Mouse (Mus musculus) limb, embryonic 12.5 days (tissue): ENCODE measurements around the gene Pdlim7. TPM values are rescaled to one million over a fixed set of nuclear protein-coding genes. Genes with fewer than 3 reads are reported as not detected.

Experiments
- ATAC-seq: fragments of 200-750 bp; cut with Nextera tagmentation; 2 replicates; pipeline ENCODE4 v1.8.0; 2017; ENCODE audit warnings: low read depth, moderate TSS enrichment; ENCODE audit not compliant: insufficient number of reproducible peaks, insufficient read depth, low FRiP score, low TSS enrichment
- H3K27ac ChIP-seq: fragments of 300-500 bp; sonication (generic); 2 replicates; pipeline ENCODE4 v1.5.1; 2016; ENCODE audit warnings: mild to moderate bottlenecking, moderate library complexity
- H3K27me3 ChIP-seq: fragments of 300-500 bp; sonication (generic); 2 replicates; pipeline ENCODE4 v1.6.1; 2016; ENCODE audit warnings: mild to moderate bottlenecking, moderate library complexity
- H3K36me3 ChIP-seq: fragments of 300-500 bp; sonication (generic); 2 replicates; pipeline ENCODE4 v1.6.1; 2016; ENCODE audit warnings: mild to moderate bottlenecking, moderate library complexity
- H3K4me1 ChIP-seq: fragments of 300-500 bp; sonication (generic); replicated peaks from 2 replicates; pipeline ENCODE4 v1.6.1; 2016
- H3K4me2 ChIP-seq: fragments of 300-500 bp; sonication (generic); 2 replicates; pipeline ENCODE4 v1.6.1; 2016; ENCODE audit warnings: mild to moderate bottlenecking, moderate library complexity
- H3K4me3 ChIP-seq: fragments of 300-500 bp; sonication (generic); replicated peaks from 2 replicates; pipeline ENCODE4 v1.5.1; 2016; ENCODE audit warnings: mild to moderate bottlenecking
- H3K9ac ChIP-seq: fragments of 300-500 bp; sonication (generic); replicated peaks from 2 replicates; pipeline ENCODE4 v1.6.1; 2016; ENCODE audit warnings: mild to moderate bottlenecking, moderate library complexity
- H3K9me3 ChIP-seq: fragments of 300-500 bp; sonication (generic); 2 replicates; pipeline ENCODE4 v1.6.1; 2016; ENCODE audit warnings: mild to moderate bottlenecking, moderate library complexity
- WGBS: fragments of 180-500 bp; shearing (Covaris S2); methylation state at CpG from one replicate; pipeline ENCODE4 v1.1.7; 2016; 5-methylcytosine and 5-hydroxymethylcytosine counted together
- polyA plus RNA-seq: library from polyadenylated mRNA; unstranded; fragments of >200 nt; fragmentation: Nextera tagmentation; extraction: Ambion mirVana; gene quantifications from 2 replicates; pipeline ENCODE4 v1.2.1, GENCODE M21; 2016

Pdlim7 gene
- polyA plus RNA-seq, 1 experiment from 2014 or later = 158 TPM

- H3K4me2 ChIP-seq = peak overlapping the region; percentile 98
- WGBS = 16% methylated on average over 17 of the region's 17 CpGs
- H3K4me3 ChIP-seq = peak overlapping the region; percentile 74
- no peak for ATAC-seq
- H3K4me1 ChIP-seq = peaks cover 9% of the 10 kb centered on the region
- H3K27me3 ChIP-seq = no peaks in the 10 kb centered on the region
- H3K9me3 ChIP-seq = no peaks in the 10 kb centered on the region
- peaks cover 77% of the 10 kb centered on the region for H3K36me3 ChIP-seq
- H3K9ac ChIP-seq = peak overlapping the region; percentile 82
- 0 out of 2 replicates have a peak overlapping the region, but pooled peaks have one; percentile 50 for H3K27ac ChIP-seq
These were observed 22.3 kb upstream of the Pdlim7 start for GRCm38 (mm10) chr13:55535796-55536193.

- Histone ChIP-seq H3K27me3 (no peaks in the 10 kb centered on the region), H3K36me3 (peaks cover 77% of the 10 kb centered on the region), H3K4me1 (peaks cover 9% of the 10 kb centered on the region), H3K27ac (no peak overlapping the region), H3K4me2 (peak overlapping the region; percentile 98), H3K4me3 (peak overlapping the region; percentile 74), H3K9me3 (no peaks in the 10 kb centered on the region), H3K9ac (no peak overlapping the region)
- ATAC-seq = no peak
- WGBS = 90% methylated on average over 15 of the region's 15 CpGs
These were observed 21.7 kb upstream of the Pdlim7 start for GRCm38 (mm10) chr13:55535191-55535590.

- Histone ChIP-seq H3K4me3 (no peak within 1 kb of the TSS), H3K27me3 (no peaks in the 10 kb centered on the region), H3K4me2 (no peak within 1 kb of the TSS), H3K27ac (no peak within 1 kb of the TSS), H3K36me3 (peaks cover 53% of the 10 kb centered on the region), H3K9me3 (no peaks in the 10 kb centered on the region), H3K4me1 (no peaks in the 10 kb centered on the region), H3K9ac (0 out of 2 replicates have a peak within 1 kb of the TSS, but pooled peaks have one; percentile 37)
- ATAC-seq = no peak
- WGBS = 83% methylated on average over 8 of the region's 8 CpGs
These were observed 15.9 kb upstream of the Pdlim7 start, which contains the start of gene Dok3 for GRCm38 (mm10) chr13:55529198-55529915. Gene Dok3, minus strand, starts transcription at chr13:55529296.

- Histone ChIP-seq H3K36me3 (peaks cover 44% of the 10 kb centered on the region), H3K27ac (no peak overlapping the region), H3K4me1 (no peaks in the 10 kb centered on the region), H3K4me2 (no peak overlapping the region), H3K9me3 (no peaks in the 10 kb centered on the region), H3K9ac (0 out of 2 replicates have a peak overlapping the region, but pooled peaks have one; percentile 37), H3K27me3 (no peaks in the 10 kb centered on the region), H3K4me3 (no peak overlapping the region)
- 79% methylated on average over 18 of the region's 18 CpGs for WGBS
- ATAC-seq = no peak
These were observed 14.6 kb upstream of the Pdlim7 start for GRCm38 (mm10) chr13:55527834-55528772.

- Histone ChIP-seq H3K27ac (no peak overlapping the region), H3K4me3 (no peak overlapping the region), H3K4me2 (no peak overlapping the region), H3K9me3 (no peaks in the 10 kb centered on the region), H3K27me3 (no peaks in the 10 kb centered on the region), H3K4me1 (no peaks in the 10 kb centered on the region), H3K36me3 (peaks cover 36% of the 10 kb centered on the region), H3K9ac (0 out of 2 replicates have a peak overlapping the region, but pooled peaks have one; percentile 12)
- WGBS = 90% methylated on average over 16 of the region's 16 CpGs
- ATAC-seq = no peak
These were observed 13.7 kb upstream of the Pdlim7 start for GRCm38 (mm10) chr13:55527212-55527611.

GRCm38 (mm10) chr13:55525733-55526553 lies 12.5 kb upstream of the Pdlim7 start:
- H3K27me3 ChIP-seq = no peaks in the 10 kb centered on the region
- H3K4me2 ChIP-seq = no peak overlapping the region
- H3K9ac ChIP-seq = no peak overlapping the region
- H3K4me3 ChIP-seq = no peak overlapping the region
- no peaks in the 10 kb centered on the region for H3K9me3 ChIP-seq
- no peak overlapping the region for H3K27ac ChIP-seq
- peaks cover 24% of the 10 kb centered on the region for H3K36me3 ChIP-seq
- 80% methylated on average over 16 of the region's 16 CpGs for WGBS
- no peak for ATAC-seq
- H3K4me1 ChIP-seq = no peaks in the 10 kb centered on the region

- Histone ChIP-seq H3K4me1 (no peaks in the 10 kb centered on the region), H3K9ac (no peak overlapping the region), H3K4me3 (no peak overlapping the region), H3K27me3 (no peaks in the 10 kb centered on the region), H3K4me2 (no peak overlapping the region), H3K36me3 (peaks cover 5% of the 10 kb centered on the region), H3K9me3 (peaks cover 6% of the 10 kb centered on the region; the same call in 1 of the 2 replicates), H3K27ac (no peak overlapping the region)
- no peak for ATAC-seq
- 93% methylated on average over 23 of the region's 23 CpGs for WGBS
These were observed 10.6 kb upstream of the Pdlim7 start for GRCm38 (mm10) chr13:55523951-55524600.

GRCm38 (mm10) chr13:55523278-55523677 lies 9.8 kb upstream of the Pdlim7 start:
- no peak for ATAC-seq
- no peaks in the 10 kb centered on the region for H3K4me1 ChIP-seq
- peaks cover 6% of the 10 kb centered on the region; the same call in 1 of the 2 replicates for H3K9me3 ChIP-seq
- no peaks in the 10 kb centered on the region for H3K27me3 ChIP-seq
- peaks cover 3% of the 10 kb centered on the region; the same call in 1 of the 2 replicates for H3K36me3 ChIP-seq
- no peak overlapping the region; the same call in 1 of the 2 replicates for H3K9ac ChIP-seq
- no peak overlapping the region for H3K4me2 ChIP-seq
- WGBS = 46% methylated on average over 17 of the region's 17 CpGs
- no peak overlapping the region for H3K27ac ChIP-seq
- no peak overlapping the region; the same call in 1 of the 2 replicates for H3K4me3 ChIP-seq

- no peak overlapping the region for H3K9ac ChIP-seq
- H3K4me1 ChIP-seq = no peaks in the 10 kb centered on the region
- WGBS = 69% methylated on average over 8 of the region's 8 CpGs
- H3K4me3 ChIP-seq = no peak overlapping the region
- H3K9me3 ChIP-seq = peaks cover 6% of the 10 kb centered on the region; the same call in 1 of the 2 replicates
- 0 out of 2 replicates have a peak overlapping the region, but pooled peaks have one; percentile 32 for H3K27ac ChIP-seq
- no peaks in the 10 kb centered on the region for H3K27me3 ChIP-seq
- peaks cover 3% of the 10 kb centered on the region; the same call in 1 of the 2 replicates for H3K36me3 ChIP-seq
- no peak overlapping the region for H3K4me2 ChIP-seq
- no peak for ATAC-seq
These were observed 9.3 kb upstream of the Pdlim7 start for GRCm38 (mm10) chr13:55522730-55523129.

- Histone ChIP-seq H3K4me3 (no peak overlapping the region), H3K27me3 (peaks cover 6% of the 10 kb centered on the region; the same call in 1 of the 2 replicates), H3K4me1 (no peaks in the 10 kb centered on the region), H3K9me3 (peaks cover 6% of the 10 kb centered on the region; the same call in 1 of the 2 replicates), H3K27ac (no peak overlapping the region), H3K9ac (no peak overlapping the region), H3K4me2 (no peak overlapping the region), H3K36me3 (peaks cover 3% of the 10 kb centered on the region; the same call in 1 of the 2 replicates)
- ATAC-seq = no peak
- 75% methylated on average over 4 of the region's 4 CpGs for WGBS
These were observed 6.1 kb upstream of the Pdlim7 start for GRCm38 (mm10) chr13:55519606-55520005.
